Mouse (Mus musculus) cerebellum, adult 11 months (tissue): ENCODE measurements around the gene Mageh1.
"Not testable (repeated sequence)": the region's sequence is repeated elsewhere in the genome, so short reads cannot be mapped to it uniquely, and the experiment has no call there.

Source experiments
- DNase-seq: peaks from one replicate; pipeline ENCODE4 v3.0.0; 2022

Gene Mageh1

GRCm38 (mm10) chrX:153037087-153037971 lies at the start of gene Mageh1:
Gene Mageh1, minus strand, starts transcription at chrX:153037575.
- peak; percentile 82 for DNase-seq

GRCm38 (mm10) chrX:153037972-153038744 lies 783 bp upstream of the Mageh1 start:
- not testable (repeated sequence) for DNase-seq

GRCm38 (mm10) chrX:153031547-153031946 lies 5.8 kb downstream of the Mageh1 start:
- not testable (repeated sequence) for DNase-seq

- DNase-seq = not testable (repeated sequence)
These were observed 11.7 kb downstream of the Mageh1 start for GRCm38 (mm10) chrX:153025709-153026108.

- not testable (repeated sequence) for DNase-seq
These were observed 12.1 kb downstream of the Mageh1 start for GRCm38 (mm10) chrX:153025255-153025654.

- DNase-seq = no peak
These were observed 29.7 kb downstream of the Mageh1 start for GRCm38 (mm10) chrX:153007685-153008047.

- DNase-seq = peak; percentile 59
These were observed 30.2 kb downstream of the Mageh1 start for GRCm38 (mm10) chrX:153007021-153007684.

- peak; percentile 58 for DNase-seq
These were observed 31.0 kb downstream of the Mageh1 start, which contains the start of gene Usp51 for GRCm38 (mm10) chrX:153006387-153006841. Gene Usp51, plus strand, starts transcription at chrX:153006469.

- not testable (repeated sequence) for DNase-seq
These were observed 41.3 kb downstream of the Mageh1 start for GRCm38 (mm10) chrX:152996105-152996504.

- DNase-seq = not testable (repeated sequence)
These were observed 47.5 kb downstream of the Mageh1 start for GRCm38 (mm10) chrX:152989852-152990251.
